Mouse (Mus musculus) brown adipose tissue, adult 24 weeks (tissue): ENCODE data around the gene Rpl39. TPM values are rescaled to one million over a fixed set of nuclear protein-coding genes. Genes with fewer than 3 reads are reported as not detected.

ENCODE experiments used
- polyA plus RNA-seq: library from polyadenylated mRNA; stranded (reverse); fragments of >200 nt; gene quantifications from 2 replicates; pipeline ENCODE4 v1.2.4, GENCODE M21; 2012; ENCODE audit not compliant: missing spikeins, insufficient read depth, insufficient read length

Rpl39 gene
- polyA plus RNA-seq, 1 experiment, result 567 TPM

Other genes starting within 250 kb of the Rpl39 start
- gene Ube2a, start 211.5 kb downstream of the Rpl39 start, polyA plus RNA-seq, result 94.7 and 101 TPM in 2 replicates
- 54.0 and 56.6 TPM in 2 replicates for gene C330007P06Rik, start 211.3 kb downstream of the Rpl39 start, polyA plus RNA-seq
- gene Nkrf, start 182.5 kb downstream of the Rpl39 start, polyA plus RNA-seq, result 1.5 and 2.2 TPM in 2 replicates
- 2.1 and 2.8 TPM in 2 replicates for gene Sept6, start 93.6 kb downstream of the Rpl39 start, polyA plus RNA-seq
- not detected in 2 replicates for gene Sowahd, start 36.6 kb downstream of the Rpl39 start, polyA plus RNA-seq
- gene Upf3b, start 24.9 kb upstream of the Rpl39 start, polyA plus RNA-seq, result 9.0 and 11.5 TPM in 2 replicates
- gene Nkap, start 41.4 kb upstream of the Rpl39 start, polyA plus RNA-seq, result 7.0 and 10.9 TPM in 2 replicates
- gene Akap14, start 83.4 kb upstream of the Rpl39 start, polyA plus RNA-seq, result not detected in 2 replicates
- gene Ndufa1, start 105.8 kb upstream of the Rpl39 start, polyA plus RNA-seq, result 1,758 and 1,801 TPM in 2 replicates
- 0.92 and 1.7 TPM in 2 replicates for gene Rnf113a1, start 105.8 kb upstream of the Rpl39 start, polyA plus RNA-seq
- gene Gm9, start 125.6 kb upstream of the Rpl39 start, polyA plus RNA-seq, result not detected in 2 replicates
- gene Rhox1, start 136.9 kb upstream of the Rpl39 start, polyA plus RNA-seq, result not detected in 2 replicates
- gene Rhox2a, start 159.6 kb upstream of the Rpl39 start, polyA plus RNA-seq, result not detected in 2 replicates
- not detected in 2 replicates for gene Rhox3a, start 164.5 kb upstream of the Rpl39 start, polyA plus RNA-seq
- not detected in 2 replicates for gene Rhox4a, start 179.9 kb upstream of the Rpl39 start, polyA plus RNA-seq